ENCODE assay signal across 9 mouse cellular contexts in genomic region chr5:52309317-52310060, GRCm38 (mm10). TPM values are rescaled to one million over a fixed set of nuclear protein-coding genes. Genes with fewer than 3 reads are reported as not detected.
DNase-seq lines count a peak whose midpoint lies in the region; ATAC-seq and TF ChIP-seq lines count a peak whose summit lies in the region.
"Had no signal": no experiment of that assay in that cellular context is flagged by ENCODE, and none has a peak within 500 bp of the region (broad histone marks: within the 10 kb centered on the region; RNA-seq: fewer than 3 reads in every experiment).

No protein-coding gene starts in this region.

- peak; percentile 20 for DNase-seq in cerebellum, adult 11 months
- DNase-seq in heart, postnatal 14 days, result peak; percentile 75 to 83
- DNase-seq in lung, postnatal 14 days, result peak; percentile 71
- no peak for DNase-seq in embryo, embryonic 9.5 days (ENCODE audit: extremely low spot score)
- no peak for DNase-seq in spleen, adult 12 weeks (ENCODE audit: low spot score)
- no peak for DNase-seq in embryo, embryonic 10.5 days (ENCODE audit: low spot score)

- WGBS in intestine, postnatal 0 days, result 79% methylated on average over 11 of the region's 11 CpGs
- 77% methylated on average over 11 of the region's 11 CpGs for WGBS in intestine, embryonic 16.5 days

- no peak overlapping the region for H3K9ac ChIP-seq in intestine, postnatal 0 days (ENCODE audit: low read depth, low read length)
- H3K9ac ChIP-seq in intestine, embryonic 16.5 days (ENCODE audit: low read depth, low read length), result no peak overlapping the region

- H3K9me3 ChIP-seq in intestine, postnatal 0 days (ENCODE audit: control insufficient read depth), result no peaks in the 10 kb centered on the region
- no peaks in the 10 kb centered on the region for H3K9me3 ChIP-seq in intestine, embryonic 16.5 days (ENCODE audit: control insufficient read depth, low read length)

- H3K4me1 ChIP-seq in intestine, postnatal 0 days (replicated peaks; ENCODE audit: control insufficient read depth, insufficient read depth, low read length), result no peaks in the 10 kb centered on the region
- H3K4me1 ChIP-seq in intestine, embryonic 16.5 days (ENCODE audit: control insufficient read depth, insufficient read depth, low read length), result no peaks in the 10 kb centered on the region

- TF ChIP-seq CTCF in intestine, postnatal 0 days (IDR thresholded peaks at IDR 0.05; ENCODE audit: low read depth), result peak; percentile 15; the same call in 1 of the 2 replicates

- no peaks in the 10 kb centered on the region for H3K27me3 ChIP-seq in intestine, postnatal 0 days (replicated peaks; ENCODE audit: control insufficient read depth, insufficient read depth, low read length)
- no peaks in the 10 kb centered on the region for H3K27me3 ChIP-seq in intestine, embryonic 16.5 days (replicated peaks; ENCODE audit: control insufficient read depth, insufficient read depth, low read length)

- H3K4me3 ChIP-seq in intestine, postnatal 0 days (ENCODE audit: low read depth, low read length), result no peak overlapping the region
- H3K4me3 ChIP-seq in intestine, embryonic 16.5 days (ENCODE audit: low read length), result no peak overlapping the region

- intact Hi-C loops in heart, postnatal 14 days (cut with DNase I), result no loop called here

- H3K4me2 ChIP-seq in intestine, postnatal 0 days (replicated peaks; ENCODE audit: low read depth), result no peak overlapping the region
- H3K4me2 ChIP-seq in intestine, embryonic 16.5 days (ENCODE audit: low read depth, low read length), result no peak overlapping the region

- H3K27ac ChIP-seq in intestine, postnatal 0 days (ENCODE audit: low read depth, low read length), result no peak overlapping the region
- no peak overlapping the region for H3K27ac ChIP-seq in intestine, embryonic 16.5 days (ENCODE audit: low read length)

- ATAC-seq in intestine, postnatal 0 days, result no peak
- ATAC-seq in intestine, embryonic 16.5 days, result no peak

- no peaks in the 10 kb centered on the region for H3K36me3 ChIP-seq in intestine, postnatal 0 days (ENCODE audit: control insufficient read depth, insufficient read depth)
- H3K36me3 ChIP-seq in intestine, embryonic 16.5 days (ENCODE audit: control insufficient read depth, insufficient read depth, low read length), result no peaks in the 10 kb centered on the region

RNA-seq across cellular contexts. Expression of gene Sod3, which starts 54.1 kb away (rescaled TPM):
- 6.5 and 11.3 TPM in 2 replicates for polyA plus RNA-seq in intestine, postnatal 0 days (2015; fragmentation: Nextera tagmentation; extraction: Ambion mirVana)
- 1.6 TPM in 2 replicates for polyA plus RNA-seq in intestine, embryonic 16.5 days (2015; fragmentation: Nextera tagmentation; extraction: Ambion mirVana)
- total RNA-seq in heart, postnatal 14 days (2021), result 10 to 100 TPM in 1 of 2 experiments, 1 to 10 TPM in 1; 9.6 to 13.6 TPM
- total RNA-seq: ES-E14 had no signal

Comparison
In these comparisons a context has a peak if more than half of its experiments do, and no peak if none do; other contexts are left out.
1. DNase-seq: peak in cerebellum, adult 11 months (single experiment), heart, postnatal 14 days (2 of 2) and lung, postnatal 14 days (single experiment); none in embryo, embryonic 9.5 days (single experiment), spleen, adult 12 weeks (single experiment) and embryo, embryonic 10.5 days (single experiment).